Mouse (Mus musculus) c-Kit-negative CD71-positive TER-119-positive erythroid progenitor cells, embryonic 14.5 days (primary cell): ENCODE measurements around the gene Scamp5.

Source experiments
- DNase-seq: peaks from one replicate; pipeline ENCODE4 v3.0.0-alpha.2; 2013; ENCODE audit warnings: low read depth, low spot score

Gene Scamp5

DNA sequence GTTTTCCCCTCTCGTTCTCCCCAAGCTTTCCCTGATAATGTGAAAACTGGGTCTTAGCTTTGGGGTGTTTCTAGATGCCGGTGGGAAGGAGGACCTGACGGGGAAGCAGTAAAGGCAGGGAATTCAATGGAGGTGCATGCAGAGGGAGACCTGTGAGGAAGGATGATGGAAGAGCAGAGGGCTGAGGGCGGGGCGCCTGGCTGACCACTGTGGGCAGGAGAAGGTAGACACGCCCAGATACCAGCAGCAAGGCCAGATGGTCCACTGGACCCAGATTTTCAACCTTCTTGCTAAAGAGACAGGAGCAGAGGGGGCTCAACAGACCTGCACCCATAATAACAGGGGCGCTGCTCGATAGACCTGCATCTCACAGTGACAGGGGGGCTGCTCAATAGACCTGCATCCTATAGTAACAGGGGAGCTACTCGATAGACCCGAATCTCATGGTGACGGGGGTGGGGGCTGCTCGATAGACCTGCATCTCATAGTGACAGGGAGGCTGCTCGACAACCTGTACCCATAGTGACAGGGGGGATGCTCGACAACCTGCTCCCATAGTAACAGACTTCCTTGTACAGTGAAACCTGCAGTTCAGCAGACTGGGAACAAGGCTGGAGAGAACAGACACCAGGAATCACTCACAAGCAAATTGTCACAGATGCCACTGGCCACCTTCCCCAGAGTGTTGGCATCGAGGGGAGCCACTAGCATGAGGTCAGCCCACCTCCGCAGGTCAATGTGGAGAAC, 48.2 kb downstream of the Scamp5 start:
- no peak for DNase-seq

DNA sequence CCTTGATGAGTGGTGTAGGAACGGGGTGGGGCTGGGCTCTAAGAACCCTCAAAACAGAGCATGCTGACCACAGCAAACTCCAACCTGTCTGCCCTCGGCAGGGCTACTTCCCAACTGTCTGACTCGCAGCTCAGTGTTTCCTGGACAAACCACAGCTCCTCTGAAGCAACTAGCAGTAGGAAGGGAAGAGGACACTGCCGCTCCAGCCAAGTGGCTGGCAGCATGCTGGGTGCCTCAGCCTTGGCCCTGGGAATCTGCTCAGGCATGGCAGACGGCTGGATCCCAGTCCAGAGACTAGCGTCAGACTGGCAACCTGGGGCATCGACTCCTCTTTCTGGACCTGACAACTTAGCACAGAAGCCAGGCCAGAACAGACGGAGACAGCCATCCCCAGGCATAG, 50.5 kb downstream of the Scamp5 start:
- no peak for DNase-seq

DNA sequence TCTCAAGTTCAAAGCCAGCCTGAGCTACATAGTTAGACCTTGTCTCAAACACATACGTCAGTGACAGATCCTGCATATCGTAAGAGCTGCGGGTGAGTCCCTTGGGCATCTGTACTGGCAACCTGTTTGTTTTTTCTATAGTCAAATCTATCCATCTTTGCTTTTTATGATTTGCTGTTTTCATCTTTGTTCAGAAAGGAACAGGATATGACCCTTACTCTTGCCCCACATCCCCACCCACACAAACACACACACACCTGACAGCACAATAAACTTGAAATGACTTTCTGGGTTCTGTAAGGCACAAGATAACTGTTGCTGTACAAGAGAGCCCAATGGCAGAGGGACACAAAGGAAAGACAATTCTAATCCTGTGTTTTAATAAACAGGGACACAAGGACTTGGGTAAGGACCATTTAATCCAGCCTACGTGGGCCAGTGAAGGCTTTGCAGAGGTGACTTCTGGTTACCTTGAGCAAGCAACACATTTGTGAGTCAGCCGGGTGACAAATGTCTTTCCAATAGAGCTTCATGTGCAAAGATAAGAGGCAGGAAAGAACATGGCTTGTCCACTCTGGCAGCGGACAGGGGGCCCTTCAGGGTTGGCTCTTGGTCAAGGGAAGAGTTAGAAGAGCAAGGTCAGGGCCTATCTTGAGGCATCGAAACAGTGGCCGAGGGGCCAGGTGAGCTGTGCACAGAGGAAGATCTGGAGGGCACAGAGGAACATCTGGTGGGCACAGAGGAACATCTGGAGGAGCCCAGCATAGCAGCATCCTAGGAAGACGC, 60.5 kb downstream of the Scamp5 start:
- no peak for DNase-seq

DNA sequence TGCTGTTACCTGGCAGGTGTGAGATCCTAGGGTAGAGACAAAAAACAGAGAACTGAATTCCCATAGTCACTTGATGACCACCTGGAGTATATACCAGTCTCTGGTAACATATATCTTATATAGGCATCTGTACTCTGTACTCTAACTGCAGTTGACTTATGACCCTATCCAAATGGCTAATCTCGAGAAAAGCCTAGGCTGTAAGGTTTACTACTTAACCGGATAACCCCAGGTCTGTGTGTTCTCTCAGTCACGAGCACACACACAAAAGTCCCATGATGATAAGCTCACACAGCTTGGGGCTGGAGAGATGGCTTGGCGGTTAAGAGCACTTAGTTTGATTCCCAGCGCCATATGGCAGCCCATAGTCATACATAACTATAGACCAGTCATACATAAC, 61.5 kb downstream of the Scamp5 start:
- DNase-seq = no peak

DNA sequence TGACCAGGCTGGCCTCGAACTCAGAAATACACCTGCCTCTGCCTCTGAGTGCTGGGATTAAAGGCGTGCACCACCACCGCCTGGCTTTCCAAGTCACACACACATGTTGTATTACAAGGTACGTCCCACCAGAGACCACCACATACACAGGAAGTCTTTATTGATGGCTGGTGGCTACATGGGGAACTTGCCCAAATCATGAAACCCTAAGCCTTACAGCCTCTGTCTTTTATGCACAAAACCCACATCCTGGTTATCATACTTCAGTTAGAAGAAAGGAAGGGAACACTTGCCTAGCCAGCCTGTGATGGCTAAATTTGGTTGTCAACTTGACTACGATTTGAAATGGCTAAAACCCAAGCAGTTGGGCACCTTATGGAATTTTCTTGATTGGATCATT, 63.8 kb downstream of the Scamp5 start:
- DNase-seq = no peak

DNA sequence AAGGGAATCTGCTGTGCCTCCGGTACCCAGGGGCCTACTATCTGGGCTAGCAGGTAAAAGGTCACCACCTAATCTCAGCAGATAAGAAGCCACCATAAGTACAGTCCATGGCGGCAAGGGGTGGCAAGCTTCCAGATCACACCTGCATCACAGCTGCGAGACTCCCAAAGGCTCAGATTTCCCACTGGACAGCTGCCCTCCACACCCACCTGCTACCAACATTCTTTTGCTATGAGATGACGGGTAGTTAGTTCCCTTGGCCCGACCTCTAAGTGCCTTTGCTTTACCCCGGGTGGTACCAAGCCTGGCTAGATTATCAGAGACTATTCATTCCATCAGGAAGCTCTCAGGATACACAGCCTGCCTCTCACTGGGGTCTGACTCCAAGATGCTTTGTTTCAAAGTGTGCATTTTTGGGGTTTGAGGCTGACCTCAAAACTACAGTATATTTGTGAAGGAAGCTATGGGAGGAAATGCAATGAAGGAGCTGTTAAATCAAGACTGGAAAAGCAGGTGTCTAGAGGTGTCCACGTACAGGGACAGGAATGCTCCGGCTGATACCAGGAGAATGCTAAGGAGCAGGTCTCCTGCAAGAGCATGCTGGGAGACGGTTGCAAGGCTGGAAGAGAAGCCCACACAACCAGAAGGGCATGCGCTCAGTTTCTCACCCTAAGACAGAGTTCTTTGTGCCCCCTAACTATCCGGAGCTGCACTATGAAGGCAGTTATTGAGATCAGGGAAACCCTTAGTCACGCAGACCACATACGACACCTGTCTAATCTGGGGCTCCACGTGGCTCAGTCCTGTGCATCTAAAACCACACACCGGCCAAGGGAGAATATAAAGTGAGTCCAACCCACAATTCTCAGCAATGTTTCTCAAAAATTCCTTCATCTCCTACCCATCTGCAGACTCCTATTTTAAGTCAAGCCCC, 65.3 kb downstream of the Scamp5 start:
- DNase-seq = no peak

DNA sequence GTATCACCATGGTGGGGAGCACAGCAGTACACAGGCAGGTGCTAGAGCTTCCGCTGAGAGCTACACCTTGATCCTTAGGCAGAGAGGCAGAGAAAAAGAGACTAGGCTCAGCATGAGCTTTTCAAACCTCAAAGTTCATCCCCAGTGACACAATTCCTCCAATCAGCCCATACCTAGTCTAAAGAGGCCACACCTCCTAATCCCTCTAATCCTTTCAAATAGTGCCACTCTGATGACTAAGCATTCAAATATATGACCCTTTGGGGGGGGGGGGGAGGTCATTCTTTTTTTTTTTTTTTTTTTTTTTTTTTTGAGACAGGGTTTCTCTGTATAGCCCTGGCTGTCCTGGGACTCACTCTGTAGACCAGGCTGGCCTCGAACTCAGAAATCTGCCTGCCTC, 69.1 kb downstream of the Scamp5 start:
- no peak for DNase-seq

DNA sequence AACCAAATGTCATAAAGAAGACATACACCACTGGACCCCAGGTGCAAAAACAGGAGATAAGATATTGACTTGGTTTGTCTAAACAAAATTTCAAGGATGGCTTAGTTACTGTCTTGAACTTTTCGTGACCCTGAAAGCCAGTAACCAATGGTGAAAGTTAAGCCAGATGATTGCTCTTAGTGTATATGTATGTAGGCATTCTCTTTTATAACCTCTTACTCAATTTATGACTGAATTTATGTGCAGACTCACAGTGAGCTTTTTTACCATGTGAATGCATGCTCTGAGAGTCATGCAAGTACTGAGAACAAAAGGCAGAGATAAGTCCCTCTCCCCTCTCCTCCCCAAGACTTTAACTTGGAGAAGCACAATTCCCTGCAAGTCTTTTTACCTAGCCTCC, 75.0 kb downstream of the Scamp5 start:
- no peak for DNase-seq
